Mouse (Mus musculus): ENCODE results near the gene 6430571L13Rik.

- no peak for TF ChIP-seq CTCF (conservative IDR thresholded peaks at IDR 0.05; ENCODE audit: low read length)
- TF ChIP-seq POU5F1 (IDR thresholded peaks at IDR 0.05; ENCODE audit: borderline replicate concordance, low read length), result no peak
Observed at GRCm38 (mm10) chr9:107346081-107346480, 5.7 kb downstream of the 6430571L13Rik start.

All from E14TG2a.4 (cell line).